Comparison of ENCODE assay signal across 25 mouse cellular contexts in genomic region chr4:144749139-144749538, GRCm38 (mm10). TPM values are rescaled to one million over a fixed set of nuclear protein-coding genes. Genes with fewer than 3 reads are reported as not detected.
DNase-seq lines count a peak whose midpoint lies in the region; ATAC-seq lines count a peak whose summit lies in the region.
"Had no signal": no experiment of that assay in that cellular context is flagged by ENCODE, and none has a peak within 500 bp of the region (broad histone marks: within the 10 kb centered on the region; RNA-seq: fewer than 3 reads in every experiment).

No protein-coding gene starts in this region.

- ATAC-seq in forebrain, embryonic 14.5 days = no peak
- no peak for ATAC-seq in forebrain, embryonic 16.5 days
- ATAC-seq in limb, embryonic 12.5 days (ENCODE audit: insufficient number of reproducible peaks, insufficient read depth, low FRiP score, low TSS enrichment, low read depth) = peak; percentile 42; the same call in 1 of the 2 replicates

- H3K36me3 ChIP-seq in forebrain, embryonic 14.5 days (ENCODE audit: control insufficient read depth, insufficient read depth, low read length) = no peaks in the 10 kb centered on the region
- H3K36me3 ChIP-seq in forebrain, embryonic 16.5 days (ENCODE audit: control insufficient read depth, insufficient read depth) = no peaks in the 10 kb centered on the region
- no peaks in the 10 kb centered on the region for H3K36me3 ChIP-seq in limb, embryonic 12.5 days
- H3K36me3 ChIP-seq: embryonic facial prominence, embryonic 13.5 days; lung, embryonic 15.5 days; midbrain, embryonic 12.5 days had no signal

- H3K27ac ChIP-seq in forebrain, embryonic 14.5 days (ENCODE audit: low read depth, low read length) = no peak overlapping the region
- no peak overlapping the region for H3K27ac ChIP-seq in forebrain, embryonic 16.5 days (ENCODE audit: low read length)
- H3K27ac ChIP-seq in limb, embryonic 12.5 days = no peak overlapping the region
- H3K27ac ChIP-seq: embryonic facial prominence, embryonic 13.5 days; heart, adult 2 months; left cerebral cortex, adult 2 months; liver, embryonic 14.5 days; lung, embryonic 15.5 days; midbrain, embryonic 12.5 days had no signal

- H3K4me3 ChIP-seq in forebrain, embryonic 14.5 days (ENCODE audit: low read depth, low read length) = no peak overlapping the region
- H3K4me3 ChIP-seq in forebrain, embryonic 16.5 days (replicated peaks; ENCODE audit: low read length) = no peak overlapping the region
- H3K4me3 ChIP-seq in limb, embryonic 12.5 days (replicated peaks) = no peak overlapping the region
- H3K4me3 ChIP-seq: embryonic facial prominence, embryonic 13.5 days; heart, adult 2 months; left cerebral cortex, adult 2 months; lung, embryonic 15.5 days; midbrain, embryonic 12.5 days had no signal

- no peaks in the 10 kb centered on the region for H3K27me3 ChIP-seq in forebrain, embryonic 14.5 days (replicated peaks; ENCODE audit: control insufficient read depth, insufficient read depth, low read length)
- H3K27me3 ChIP-seq in forebrain, embryonic 16.5 days (replicated peaks; ENCODE audit: control insufficient read depth, insufficient read depth, low read length) = no peaks in the 10 kb centered on the region
- H3K27me3 ChIP-seq in limb, embryonic 12.5 days = no peaks in the 10 kb centered on the region
- H3K27me3 ChIP-seq: embryonic facial prominence, embryonic 13.5 days; lung, embryonic 15.5 days; midbrain, embryonic 12.5 days had no signal

- 62% methylated on average over 1 of the region's 1 CpGs for WGBS in forebrain, embryonic 14.5 days
- 56% methylated on average over 1 of the region's 1 CpGs for WGBS in forebrain, embryonic 16.5 days
- 6% methylated on average over 1 of the region's 1 CpGs for WGBS in limb, embryonic 12.5 days

- peak; percentile 0 for DNase-seq in forebrain, embryonic 14.5 days (ENCODE audit: low spot score)
- peak; percentile 22 for DNase-seq in embryo, embryonic 11 days
- peak; percentile 41 for DNase-seq in hindlimb bud, embryonic 11.5 days (ENCODE audit: extremely low spot score, low read depth, low spot score)
- DNase-seq in adipocyte (ENCODE audit: low spot score) = no peak
- DNase-seq in spleen, postnatal 4 days (ENCODE audit: low spot score in 2 of 2) = no peak
- DNase-seq in cerebellum, adult 9-11 months = no peak
- DNase-seq: cerebellum, postnatal 25 days; gastrocnemius, postnatal 14 days; heart, adult 2 months; kidney, postnatal 36 days; layer of hippocampus, adult 9-11 months; left cerebral cortex, postnatal 4 days; retina, postnatal 1 day; right cerebral cortex, postnatal 4 days; thymus, postnatal 25 days had no signal

- H3K9ac ChIP-seq in forebrain, embryonic 14.5 days (ENCODE audit: low read length) = no peak overlapping the region
- no peak overlapping the region for H3K9ac ChIP-seq in forebrain, embryonic 16.5 days (replicated peaks; ENCODE audit: low read depth, low read length)
- no peak overlapping the region for H3K9ac ChIP-seq in limb, embryonic 12.5 days (replicated peaks)
- H3K9ac ChIP-seq: embryonic facial prominence, embryonic 13.5 days; liver, embryonic 14.5 days; lung, embryonic 15.5 days; midbrain, embryonic 12.5 days had no signal

- H3K9me3 ChIP-seq in forebrain, embryonic 14.5 days (replicated peaks; ENCODE audit: control insufficient read depth, low read length) = no peaks in the 10 kb centered on the region; the same call in 1 of the 2 replicates
- no peaks in the 10 kb centered on the region for H3K9me3 ChIP-seq in forebrain, embryonic 16.5 days (ENCODE audit: control insufficient read depth, low read length)
- H3K9me3 ChIP-seq in limb, embryonic 12.5 days = no peaks in the 10 kb centered on the region
- H3K9me3 ChIP-seq: embryonic facial prominence, embryonic 13.5 days; lung, embryonic 15.5 days; midbrain, embryonic 12.5 days had no signal

- H3K4me2 ChIP-seq in forebrain, embryonic 14.5 days (ENCODE audit: low read length) = no peak overlapping the region
- no peak overlapping the region for H3K4me2 ChIP-seq in forebrain, embryonic 16.5 days (ENCODE audit: low read length)
- no peak overlapping the region for H3K4me2 ChIP-seq in limb, embryonic 12.5 days
- H3K4me2 ChIP-seq: embryonic facial prominence, embryonic 13.5 days; lung, embryonic 15.5 days; midbrain, embryonic 12.5 days had no signal

- no peaks in the 10 kb centered on the region for H3K4me1 ChIP-seq in forebrain, embryonic 14.5 days (ENCODE audit: control insufficient read depth, insufficient read depth, low read length)
- no peaks in the 10 kb centered on the region for H3K4me1 ChIP-seq in forebrain, embryonic 16.5 days (replicated peaks; ENCODE audit: control insufficient read depth, insufficient read depth, low read length)
- H3K4me1 ChIP-seq in limb, embryonic 12.5 days (replicated peaks) = no peaks in the 10 kb centered on the region; the same call in 1 of the 2 replicates
- H3K4me1 ChIP-seq: embryonic facial prominence, embryonic 13.5 days; lung, embryonic 15.5 days; midbrain, embryonic 12.5 days had no signal

RNA-seq across cellular contexts. Expression of gene Gm13178, which starts 27.9 kb away (rescaled TPM):
- polyA plus RNA-seq in forebrain, embryonic 14.5 days (2014; fragmentation: Nextera tagmentation; extraction: Ambion mirVana) = not detected in 2 replicates
- polyA plus RNA-seq in forebrain, embryonic 16.5 days (2015; fragmentation: Nextera tagmentation; extraction: Ambion mirVana) = not detected in 2 replicates
- polyA plus RNA-seq in limb, embryonic 12.5 days (2016; fragmentation: Nextera tagmentation; extraction: Ambion mirVana) = not detected in 2 replicates
- polyA plus RNA-seq: C2C12; embryonic facial prominence, embryonic 13.5 days; heart, adult 2 months; heart, embryonic 14.5 days; kidney, embryonic 14.5 days; liver, embryonic 14.5 days; lung, embryonic 15.5 days; midbrain, embryonic 12.5 days had no signal

RNA-seq across cellular contexts. Expression of gene Gm438, which starts 37.2 kb away (rescaled TPM):
- polyA plus RNA-seq in forebrain, embryonic 14.5 days (2014; fragmentation: Nextera tagmentation; extraction: Ambion mirVana) = not detected in 2 replicates
- polyA plus RNA-seq in forebrain, embryonic 16.5 days (2015; fragmentation: Nextera tagmentation; extraction: Ambion mirVana) = not detected in 2 replicates
- polyA plus RNA-seq in limb, embryonic 12.5 days (2016; fragmentation: Nextera tagmentation; extraction: Ambion mirVana) = not detected in 2 replicates
- polyA plus RNA-seq: C2C12; embryonic facial prominence, embryonic 13.5 days; heart, adult 2 months; heart, embryonic 14.5 days; kidney, embryonic 14.5 days; liver, embryonic 14.5 days; lung, embryonic 15.5 days; midbrain, embryonic 12.5 days had no signal

Comparison
In these comparisons a context has a peak if more than half of its experiments do, and no peak if none do; other contexts are left out.
1. DNase-seq: peak in forebrain, embryonic 14.5 days (single experiment), embryo, embryonic 11 days (single experiment) and hindlimb bud, embryonic 11.5 days (single experiment); none in adipocyte (single experiment), spleen, postnatal 4 days (0 of 2) and cerebellum, adult 9-11 months (single experiment).